Mouse (Mus musculus): ENCODE results near the gene Epha2. TPM values are rescaled to one million over a fixed set of nuclear protein-coding genes. Genes with fewer than 3 reads are reported as not detected.

The Epha2 gene
- polyA plus RNA-seq, 1 experiment, result 8.3 TPM

DNA sequence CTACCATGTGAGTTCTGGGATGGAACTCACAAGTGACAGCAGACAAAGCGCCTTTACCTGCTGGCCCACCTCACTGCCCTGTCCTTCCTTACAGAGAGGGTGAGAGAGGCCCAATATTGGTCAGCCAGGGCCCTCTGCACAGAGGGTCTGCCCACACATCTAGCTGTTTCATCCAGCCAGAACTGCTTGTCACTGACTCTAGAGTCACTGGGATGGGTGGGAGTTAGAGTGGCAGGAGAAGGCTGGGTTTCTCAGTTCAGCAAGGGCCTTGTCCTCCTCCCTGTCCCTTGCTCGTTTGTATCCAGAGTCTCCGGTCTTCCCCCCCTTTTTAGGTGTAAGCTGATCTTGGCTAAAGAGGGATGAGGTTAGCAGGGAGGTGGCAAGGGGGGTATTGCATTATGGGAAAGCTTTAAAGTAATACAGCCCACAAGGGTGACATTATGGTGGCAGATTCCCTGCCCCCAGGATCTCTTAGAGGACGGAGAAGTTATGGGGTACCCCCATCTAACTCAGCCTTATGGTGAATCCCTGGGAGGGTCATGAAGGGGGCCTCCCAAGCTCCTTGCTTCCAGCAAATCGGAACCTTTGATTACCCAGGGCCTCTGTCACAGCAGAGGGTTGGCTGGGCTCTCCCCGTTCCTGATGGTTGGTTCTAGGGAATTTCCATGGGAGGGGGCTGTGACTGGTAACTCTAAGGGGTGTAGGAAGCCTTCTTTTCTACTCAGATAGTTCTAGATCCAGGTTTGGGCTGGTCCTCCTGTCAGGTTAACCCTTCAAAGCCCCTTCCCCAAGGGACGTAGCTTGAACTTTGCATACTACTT, 2.6 kb downstream of the Epha2 start:
- no peak for DNase-seq (ENCODE audit: low read depth)

DNA sequence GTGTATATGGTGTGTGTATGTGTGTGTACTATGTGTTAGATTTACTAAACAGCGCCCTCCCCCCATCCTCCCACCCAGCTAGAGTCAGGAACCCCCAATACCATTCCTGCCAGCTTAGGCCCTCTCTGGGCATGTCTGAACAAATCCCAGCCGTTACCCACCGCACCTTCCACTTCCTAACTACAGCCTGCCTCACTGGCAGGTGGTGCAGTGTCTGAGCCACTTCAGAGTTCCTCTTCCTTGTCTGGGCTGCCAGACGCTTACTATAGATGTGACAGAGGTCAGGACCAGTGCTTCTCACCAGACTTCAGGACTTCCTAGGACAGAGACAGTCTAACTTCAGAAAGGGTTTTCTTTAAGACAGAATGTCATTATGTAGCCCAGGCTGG, 3.2 kb downstream of the Epha2 start:
- no peak for DNase-seq (ENCODE audit: low read depth)

- DNase-seq (ENCODE audit: low read depth), result no peak
Observed at GRCm38 (mm10) chr4:141306057-141306456, 5.0 kb downstream of the Epha2 start.

DNA sequence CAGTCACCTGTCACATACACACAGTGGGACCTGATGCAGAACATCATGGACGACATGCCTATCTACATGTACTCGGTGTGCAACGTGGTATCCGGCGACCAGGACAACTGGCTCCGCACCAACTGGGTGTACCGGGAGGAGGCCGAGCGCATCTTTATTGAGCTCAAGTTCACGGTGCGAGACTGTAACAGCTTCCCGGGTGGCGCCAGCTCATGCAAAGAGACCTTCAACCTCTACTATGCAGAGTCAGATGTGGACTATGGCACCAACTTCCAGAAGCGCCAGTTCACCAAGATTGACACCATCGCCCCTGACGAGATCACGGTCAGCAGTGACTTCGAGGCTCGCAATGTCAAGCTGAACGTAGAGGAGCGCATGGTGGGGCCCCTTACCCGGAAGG, 7.3 kb downstream of the Epha2 start:
- DNase-seq (ENCODE audit: low read depth), result no peak

GRCm38 (mm10) chr4:141308857-141309772, 8.1 kb downstream of the Epha2 start:
- DNase-seq (ENCODE audit: low read depth), result no peak

GRCm38 (mm10) chr4:141309773-141310145, 8.7 kb downstream of the Epha2 start:
- no peak for DNase-seq (ENCODE audit: low read depth)

DNA sequence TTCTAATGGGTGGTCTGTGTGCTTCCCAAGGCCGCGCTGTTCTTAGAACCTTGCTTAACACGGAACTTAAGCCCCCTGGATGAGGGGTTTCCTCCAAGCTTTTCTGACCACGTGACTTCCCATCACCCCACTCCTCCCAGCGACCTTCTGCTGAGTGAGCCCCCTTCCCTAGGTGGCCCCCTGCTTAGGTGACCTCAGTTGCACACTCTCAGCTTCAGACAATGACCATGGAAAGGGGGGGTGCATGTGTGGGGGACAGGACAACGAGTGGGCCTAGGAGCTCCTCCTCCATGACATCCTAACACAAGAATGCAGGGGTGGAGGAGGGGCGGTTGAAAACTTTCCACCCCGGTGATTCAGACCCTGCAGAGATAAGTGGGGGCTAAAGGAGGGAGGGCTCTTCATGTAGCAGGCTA, 9.2 kb downstream of the Epha2 start:
- DNase-seq (ENCODE audit: low read depth), result no peak

DNA sequence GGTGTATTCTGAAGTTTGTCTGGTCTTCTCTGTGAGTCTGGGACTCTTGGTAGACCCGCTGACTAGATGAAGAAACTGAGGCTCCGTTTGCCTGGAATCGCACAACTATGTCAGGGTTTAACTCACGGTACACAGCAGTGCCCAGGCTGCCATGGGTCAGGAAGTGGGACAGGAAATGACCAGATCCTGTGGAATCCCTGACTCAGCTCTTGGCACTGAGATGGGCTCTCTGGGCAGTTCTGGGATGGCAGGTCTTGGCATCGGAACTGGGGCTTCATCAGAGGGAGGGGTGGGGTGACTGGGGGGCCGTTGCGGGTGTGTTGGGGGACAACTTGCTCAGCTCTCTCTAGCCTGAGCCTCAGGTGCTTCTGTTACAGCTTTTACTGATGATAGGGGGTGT, 10.0 kb downstream of the Epha2 start:
- no peak for DNase-seq (ENCODE audit: low read depth)

DNA sequence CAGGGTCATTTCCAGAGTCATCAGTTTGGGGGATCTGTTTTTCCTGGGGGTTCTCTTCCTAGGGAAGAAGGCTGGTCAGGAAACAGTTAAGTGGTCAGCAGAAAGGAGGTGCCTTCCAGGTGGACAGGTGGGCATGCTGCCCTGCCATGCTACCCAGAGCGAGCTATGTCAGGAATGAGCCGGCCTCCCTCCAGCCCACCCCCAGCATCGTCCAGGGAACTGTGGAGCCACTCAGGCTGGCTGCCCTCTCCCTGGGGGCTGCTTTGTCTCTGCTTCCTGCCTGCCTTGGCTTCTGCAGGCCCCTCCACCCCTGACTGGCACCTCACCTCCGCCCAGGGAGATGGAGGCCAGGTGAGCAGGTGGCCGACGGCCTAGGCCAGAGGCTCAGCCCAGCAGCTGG, 10.5 kb downstream of the Epha2 start:
- DNase-seq (ENCODE audit: low read depth), result no peak

DNA sequence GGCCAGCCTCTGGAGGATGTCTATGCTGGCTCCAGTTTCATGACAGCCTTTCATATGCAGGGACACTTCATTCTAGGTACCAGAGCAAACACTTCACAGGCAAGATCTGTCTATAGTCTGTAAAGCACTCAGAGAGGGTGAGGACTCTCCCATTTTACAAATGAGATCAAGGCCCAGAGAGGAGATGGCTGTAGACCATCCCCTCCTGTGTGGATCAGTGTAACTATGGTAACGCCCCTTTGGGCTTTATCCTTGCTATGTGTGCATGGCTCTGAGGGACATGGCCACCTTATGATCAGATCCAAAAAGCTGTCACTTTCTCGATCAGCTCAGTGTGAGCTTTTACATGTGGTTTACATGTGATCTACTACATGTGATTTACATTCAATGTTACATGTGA, 10.9 kb downstream of the Epha2 start:
- DNase-seq (ENCODE audit: low read depth), result no peak

DNA sequence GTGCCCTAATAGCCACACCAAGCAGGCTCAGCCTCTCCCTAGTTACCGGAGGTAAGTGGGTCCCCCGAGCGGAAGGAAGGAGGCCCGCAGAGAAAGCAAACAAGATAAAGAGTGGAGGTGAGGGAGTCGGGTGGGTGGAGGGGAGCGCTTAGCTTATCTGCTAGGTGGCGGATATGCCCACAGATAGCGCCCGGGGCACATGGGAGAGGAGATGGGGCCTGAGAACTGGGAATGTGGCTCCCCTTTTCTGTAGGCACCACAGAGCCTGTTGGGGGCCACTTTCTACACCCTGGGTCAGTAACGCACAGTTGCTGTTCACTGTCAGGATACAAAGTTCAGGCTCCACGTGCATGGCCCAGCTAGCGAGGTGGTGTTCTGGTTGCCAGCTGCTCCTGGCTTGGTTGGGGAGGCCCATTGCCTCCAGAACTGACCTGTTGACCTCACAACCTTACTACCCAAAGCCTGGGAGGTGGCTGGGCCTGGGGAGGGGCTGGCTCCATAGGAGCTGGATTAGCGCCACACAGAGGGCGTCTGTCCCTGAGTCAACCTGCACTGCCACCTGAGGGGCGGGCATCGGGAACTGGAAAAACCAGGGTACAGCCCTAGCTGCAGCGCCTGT, 11.6 kb downstream of the Epha2 start:
- DNase-seq (ENCODE audit: low read depth), result no peak

- DNase-seq (ENCODE audit: low read depth), result no peak
Observed at GRCm38 (mm10) chr4:141313481-141313880, 12.4 kb downstream of the Epha2 start.

- no peak for DNase-seq (ENCODE audit: low read depth)
Observed at GRCm38 (mm10) chr4:141313924-141314323, 12.9 kb downstream of the Epha2 start.

- no peak for DNase-seq (ENCODE audit: low read depth)
Observed at GRCm38 (mm10) chr4:141314745-141315144, 13.7 kb downstream of the Epha2 start.

DNA sequence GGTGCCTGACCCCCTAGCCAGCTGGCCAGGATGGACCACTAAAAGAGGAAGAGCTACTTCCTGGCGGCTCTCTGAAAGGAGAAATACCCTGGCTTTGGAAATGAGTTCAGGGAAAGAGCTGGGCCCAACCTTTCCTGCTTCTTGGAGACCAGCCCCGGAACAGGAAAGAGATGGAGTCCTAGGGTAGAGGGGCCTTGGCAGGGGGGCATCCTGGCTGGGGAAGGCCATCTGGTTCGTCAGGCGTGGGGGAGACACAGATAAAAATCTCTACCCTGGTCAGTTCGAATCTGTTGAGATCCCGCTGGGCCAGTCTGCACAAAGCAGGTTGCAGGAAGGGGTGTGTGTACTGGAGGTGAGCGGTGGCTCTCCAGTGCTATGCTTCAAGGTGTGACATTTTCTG, 15.0 kb downstream of the Epha2 start:
- no peak for DNase-seq (ENCODE audit: low read depth)

DNA sequence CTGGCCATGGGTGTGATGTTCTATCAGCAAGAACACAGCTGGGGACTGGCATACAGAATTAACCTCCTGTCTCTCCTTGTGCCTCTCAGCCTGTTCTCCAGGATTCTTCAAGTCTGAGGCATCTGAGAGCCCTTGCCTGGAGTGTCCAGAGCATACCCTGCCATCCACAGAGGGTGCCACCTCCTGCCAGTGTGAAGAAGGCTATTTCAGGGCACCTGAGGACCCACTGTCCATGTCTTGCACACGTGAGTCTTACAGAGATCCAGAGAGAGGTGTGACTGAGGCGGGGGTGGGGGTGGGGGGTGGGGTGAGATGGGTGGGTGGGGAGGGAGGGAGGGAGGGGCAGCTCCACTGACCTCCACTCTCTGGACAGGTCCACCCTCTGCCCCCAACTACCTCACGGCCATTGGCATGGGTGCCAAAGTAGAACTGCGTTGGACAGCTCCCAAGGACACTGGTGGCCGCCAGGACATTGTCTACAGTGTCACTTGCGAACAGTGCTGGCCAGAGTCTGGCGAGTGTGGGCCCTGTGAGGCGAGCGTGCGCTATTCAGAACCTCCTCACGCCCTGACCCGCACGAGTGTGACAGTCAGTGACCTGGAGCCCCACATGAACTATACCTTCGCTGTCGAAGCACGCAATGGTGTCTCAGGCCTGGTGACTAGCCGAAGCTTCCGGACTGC, 15.6 kb downstream of the Epha2 start:
- DNase-seq (ENCODE audit: low read depth), result no peak

- DNase-seq (ENCODE audit: low read depth), result no peak
Observed at GRCm38 (mm10) chr4:141317914-141318313, 16.9 kb downstream of the Epha2 start.

DNA sequence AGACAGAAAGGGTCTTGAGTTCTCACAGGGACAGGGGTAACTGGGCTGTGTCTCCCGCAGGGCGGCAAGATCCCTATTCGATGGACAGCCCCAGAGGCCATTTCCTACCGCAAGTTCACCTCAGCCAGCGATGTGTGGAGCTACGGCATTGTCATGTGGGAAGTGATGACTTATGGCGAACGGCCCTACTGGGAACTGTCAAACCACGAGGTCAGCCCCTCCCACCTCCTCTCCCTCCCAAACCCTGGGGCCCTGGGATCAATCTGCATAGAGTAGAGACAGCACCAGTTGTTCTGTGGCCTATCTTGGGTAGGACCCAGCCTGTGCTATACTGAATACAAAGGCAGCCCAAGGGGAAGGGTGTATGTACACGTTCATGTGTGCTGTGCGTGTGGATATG, 21.5 kb downstream of the Epha2 start:
- DNase-seq (ENCODE audit: low read depth), result no peak

DNA sequence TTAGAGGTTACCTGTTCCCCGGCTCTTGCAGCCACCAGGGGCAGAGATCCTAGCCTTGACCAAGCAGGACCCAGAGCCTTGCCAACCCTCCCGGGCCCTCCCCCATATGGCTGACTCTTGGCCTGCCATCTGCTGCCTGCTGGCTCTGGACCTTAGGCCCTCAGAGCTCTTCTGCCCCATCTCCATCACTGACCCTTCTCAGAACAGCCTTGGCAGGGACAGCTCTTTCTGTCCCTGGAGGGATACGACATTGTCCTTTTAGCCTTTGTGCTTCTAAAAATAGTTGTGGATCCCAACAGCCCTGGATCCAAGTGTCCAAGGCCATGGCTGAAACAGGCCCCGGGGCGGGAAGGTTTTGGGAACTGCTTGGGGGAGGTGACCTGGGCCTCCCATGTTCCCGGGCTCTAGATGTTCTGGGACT, 23.7 kb downstream of the Epha2 start:
- DNase-seq (ENCODE audit: low read depth), result no peak

DNA sequence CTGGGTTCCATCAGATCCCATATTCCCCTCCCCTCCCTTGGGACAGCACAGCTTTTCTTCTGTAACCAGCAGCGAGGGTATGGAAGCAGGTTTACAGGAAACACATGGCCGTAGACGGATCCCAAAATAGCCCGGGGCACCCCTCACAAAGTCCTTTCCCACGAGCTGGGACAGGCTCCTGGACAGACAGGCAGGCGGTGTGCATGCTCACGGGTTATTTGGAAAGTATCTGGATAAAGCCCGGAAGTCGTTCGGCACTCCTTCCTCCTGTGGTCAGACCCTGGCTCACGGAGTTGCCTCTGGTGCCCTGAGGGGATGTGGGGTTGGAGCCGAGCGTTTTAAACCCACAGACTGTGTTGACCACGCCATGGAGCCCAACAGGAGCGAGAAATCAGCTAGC, 24.6 kb downstream of the Epha2 start:
- DNase-seq (ENCODE audit: low read depth), result no peak

GRCm38 (mm10) chr4:141327075-141327474, 26.0 kb downstream of the Epha2 start:
- DNase-seq (ENCODE audit: low read depth), result no peak

GRCm38 (mm10) chr4:141328742-141329141, 27.7 kb downstream of the Epha2 start:
- no peak for DNase-seq (ENCODE audit: low read depth)

All from gonadal fat pad, adult 2 months (tissue).